Mouse (Mus musculus): Measurements from ENCODE around the gene 4930558K02Rik. TPM values are rescaled to one million over a fixed set of nuclear protein-coding genes. Genes with fewer than 3 reads are reported as not detected.

The 4930558K02Rik gene
- total and polyA plus RNA-seq, 3 experiments = not detected

GRCm38 (mm10) chr1:161902692-161903452 is 76.6 kb downstream of the 4930558K02Rik start:
- Histone ChIP-seq H3K79me2 (replicated peaks; ENCODE audit: control insufficient read depth, extremely low read depth, insufficient read depth, poor library complexity, severe bottlenecking) (no peaks in the 10 kb centered on the region), H3K4me1 (ENCODE audit: control insufficient read depth in 1 of 2, insufficient read depth in 2 of 2) (peaks cover 12 to 33% of the 10 kb centered on the region in 2 experiments; a peak in 3 of 4 replicates), H3K4me2 (ENCODE audit: insufficient read depth, low read depth, poor library complexity, severe bottlenecking) (no peak overlapping the region), H3K36me3 (replicated peaks in 1 of 2; ENCODE audit: control insufficient read depth in 1 of 2, insufficient read depth in 1 of 2, low read length in 1 of 2) (no peaks in the 10 kb centered on the region), H3K9me3 (replicated peaks; ENCODE audit: low read length) (no peaks in the 10 kb centered on the region), H3K27ac (ENCODE audit: insufficient read depth, low read depth) (no peak overlapping the region), H3K27me3 (replicated peaks) (no peaks in the 10 kb centered on the region), H3K9ac (ENCODE audit: insufficient read depth, low read depth) (no peak overlapping the region), H3K4me3 (replicated peaks in 1 of 3; ENCODE audit: low read depth in 2 of 3, low read length in 2 of 3, poor library complexity in 1 of 3) (no peak overlapping the region)
- dilution Hi-C loops (cut with MboI; ENCODE audit: extremely low pct_ligation_motif_present, extremely low pct_unique_long_range_greater_than_20kb, low sequenced_read_pairs) (no loop called here), in situ Hi-C loops (cut with MboI; ENCODE audit: low pct_ligation_motif_present, low pct_unique_long_range_greater_than_20kb, low sequenced_read_pairs) (no loop called here)
- TF ChIP-seq IRF4 (IDR thresholded peaks at IDR 0.05; ENCODE audit: low read depth, low read length) = peak; percentile 59
- no peak for TF ChIP-seq MYC (IDR thresholded peaks at IDR 0.05; ENCODE audit: low read depth, low read length)
- TF ChIP-seq EP300 (IDR thresholded peaks at IDR 0.05; ENCODE audit: low read length) = peak; percentile 56; the same call in 1 of the 2 replicates
- no peak for DNase-seq (ENCODE audit: extremely low read depth)

DNA sequence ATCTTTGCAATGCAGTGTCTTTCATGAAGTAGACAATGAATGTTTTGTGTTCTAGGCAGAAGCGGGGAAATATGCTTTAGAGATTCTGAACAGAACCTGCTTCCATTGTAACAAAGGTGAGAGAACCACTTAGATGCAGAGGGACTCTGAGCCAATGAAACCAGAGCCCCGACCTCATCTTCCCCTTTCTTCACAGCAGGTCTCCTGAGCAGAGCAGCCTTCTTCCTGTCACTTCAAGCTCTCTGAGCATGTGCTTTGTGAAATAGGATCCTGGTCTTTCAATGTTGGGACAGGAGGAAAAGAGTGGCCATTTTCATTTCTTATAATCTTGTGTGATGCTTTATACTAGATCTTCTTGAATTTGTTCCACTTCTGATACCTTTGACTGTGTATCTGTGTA is 79.3 kb downstream of the 4930558K02Rik start:
- Histone ChIP-seq H3K27me3 (replicated peaks) (no peaks in the 10 kb centered on the region), H3K9me3 (replicated peaks; ENCODE audit: low read length) (no peaks in the 10 kb centered on the region), H3K4me1 (ENCODE audit: control insufficient read depth in 1 of 2, insufficient read depth in 2 of 2) (peaks cover 17 to 46% of the 10 kb centered on the region in 2 experiments), H3K9ac (ENCODE audit: insufficient read depth, low read depth) (no peak overlapping the region), H3K4me3 (replicated peaks in 1 of 3; ENCODE audit: low read depth in 2 of 3, low read length in 2 of 3, poor library complexity in 1 of 3) (no peak overlapping the region), H3K79me2 (replicated peaks; ENCODE audit: control insufficient read depth, extremely low read depth, insufficient read depth, poor library complexity, severe bottlenecking) (no peaks in the 10 kb centered on the region), H3K27ac (ENCODE audit: insufficient read depth, low read depth) (no peak overlapping the region), H3K36me3 (replicated peaks in 1 of 2; ENCODE audit: control insufficient read depth in 1 of 2, insufficient read depth in 1 of 2, low read length in 1 of 2) (no peaks in the 10 kb centered on the region), H3K4me2 (ENCODE audit: insufficient read depth, low read depth, poor library complexity, severe bottlenecking) (no peak overlapping the region)
- no peak for DNase-seq (ENCODE audit: extremely low read depth)
- dilution Hi-C loops (cut with MboI; ENCODE audit: extremely low pct_ligation_motif_present, extremely low pct_unique_long_range_greater_than_20kb, low sequenced_read_pairs) (no loop called here), in situ Hi-C loops (cut with MboI; ENCODE audit: low pct_ligation_motif_present, low pct_unique_long_range_greater_than_20kb, low sequenced_read_pairs) (no loop called here)
- no peak for TF ChIP-seq RCOR1 (conservative IDR thresholded peaks at IDR 0.05; ENCODE audit: low read depth, low read length)
- no peak for TF ChIP-seq HCFC1 (IDR thresholded peaks at IDR 0.05; ENCODE audit: low read depth, low read length)
- peak; percentile 34; the same call in 1 of the 2 replicates for TF ChIP-seq MYC (IDR thresholded peaks at IDR 0.05; ENCODE audit: low read depth, low read length)
- TF ChIP-seq MAX (IDR thresholded peaks at IDR 0.05; ENCODE audit: low read length) = peak; percentile 18; the same call in 1 of the 2 replicates
- TF ChIP-seq GABPA (IDR thresholded peaks at IDR 0.05; ENCODE audit: insufficient replicate concordance, low read depth, low read length) = no peak

GRCm38 (mm10) chr1:161897235-161897634 is 82.2 kb downstream of the 4930558K02Rik start:
- no peak overlapping the region for H3K9ac ChIP-seq (ENCODE audit: insufficient read depth, low read depth)
- peaks cover 30 to 65% of the 10 kb centered on the region in 2 experiments for H3K4me1 ChIP-seq (ENCODE audit: control insufficient read depth in 1 of 2, insufficient read depth in 2 of 2)
- no peak overlapping the region for H3K27ac ChIP-seq (ENCODE audit: insufficient read depth, low read depth)
- dilution Hi-C loops (cut with MboI; ENCODE audit: extremely low pct_ligation_motif_present, extremely low pct_unique_long_range_greater_than_20kb, low sequenced_read_pairs) = no loop called here
- no peaks in the 10 kb centered on the region for H3K79me2 ChIP-seq (replicated peaks; ENCODE audit: control insufficient read depth, extremely low read depth, insufficient read depth, poor library complexity, severe bottlenecking)
- H3K9me3 ChIP-seq (replicated peaks; ENCODE audit: low read length) = no peaks in the 10 kb centered on the region
- DNase-seq (ENCODE audit: extremely low read depth) = no peak
- no peak overlapping the region for H3K4me2 ChIP-seq (ENCODE audit: insufficient read depth, low read depth, poor library complexity, severe bottlenecking)
- TF ChIP-seq MEF2A (IDR thresholded peaks at IDR 0.05; ENCODE audit: borderline replicate concordance, low read depth, low read length) (no peak), POLR2AphosphoS2 (IDR thresholded peaks at IDR 0.05; ENCODE audit: low read depth, low read length) (no peak), MAFK (IDR thresholded peaks at IDR 0.05; ENCODE audit: insufficient replicate concordance, low read length) (no peak), USF2 (conservative IDR thresholded peaks at IDR 0.05; ENCODE audit: low read depth, low read length) (no peak), SIN3A (IDR thresholded peaks at IDR 0.05; ENCODE audit: low read length) (no peak), ZMIZ1 (IDR thresholded peaks at IDR 0.05; ENCODE audit: low read depth, low read length) (no peak), ZNF384 (IDR thresholded peaks at IDR 0.05; ENCODE audit: low read depth, low read length) (no peak), SMC3 (IDR thresholded peaks at IDR 0.05; ENCODE audit: low read depth, low read length) (no peak), MXI1 (IDR thresholded peaks at IDR 0.05; ENCODE audit: low read depth, low read length) (no peak), NRF1 (IDR thresholded peaks at IDR 0.05; ENCODE audit: low read depth, low read length) (no peak), MYC (IDR thresholded peaks at IDR 0.05; ENCODE audit: low read depth, low read length) (no peak), ZKSCAN1 (IDR thresholded peaks at IDR 0.05; ENCODE audit: borderline replicate concordance, low read depth, low read length) (no peak), ETS1 (conservative IDR thresholded peaks at IDR 0.05; ENCODE audit: low read depth, low read length) (no peak), RCOR1 (conservative IDR thresholded peaks at IDR 0.05; ENCODE audit: low read depth, low read length) (no peak), TCF12 (IDR thresholded peaks at IDR 0.05; ENCODE audit: low read depth, low read length) (no peak), ZC3H11A (IDR thresholded peaks at IDR 0.05; ENCODE audit: low read depth, low read length) (no peak), MAZ (IDR thresholded peaks at IDR 0.05; ENCODE audit: low read depth, low read length) (no peak), E2F4 (IDR thresholded peaks at IDR 0.05; ENCODE audit: insufficient replicate concordance, low read depth, low read length) (no peak)
- H3K27me3 ChIP-seq (replicated peaks) = no peaks in the 10 kb centered on the region
- H3K4me3 ChIP-seq (replicated peaks in 1 of 3; ENCODE audit: low read depth in 2 of 3, low read length in 2 of 3, poor library complexity in 1 of 3) = no peak overlapping the region
- in situ Hi-C loops (cut with MboI; ENCODE audit: low pct_ligation_motif_present, low pct_unique_long_range_greater_than_20kb, low sequenced_read_pairs) = no loop called here
- H3K36me3 ChIP-seq (replicated peaks in 1 of 2; ENCODE audit: control insufficient read depth in 1 of 2, insufficient read depth in 1 of 2, low read length in 1 of 2) = no peaks in the 10 kb centered on the region
